Mouse (Mus musculus): ENCODE measurements at regions not wholly inside any gene's neighbourhood (a gene's known extent, or its start where the extent isn't known, plus 50 kb on each side); places are given as distances from the start of the nearest gene placed in this dataset.

DNA sequence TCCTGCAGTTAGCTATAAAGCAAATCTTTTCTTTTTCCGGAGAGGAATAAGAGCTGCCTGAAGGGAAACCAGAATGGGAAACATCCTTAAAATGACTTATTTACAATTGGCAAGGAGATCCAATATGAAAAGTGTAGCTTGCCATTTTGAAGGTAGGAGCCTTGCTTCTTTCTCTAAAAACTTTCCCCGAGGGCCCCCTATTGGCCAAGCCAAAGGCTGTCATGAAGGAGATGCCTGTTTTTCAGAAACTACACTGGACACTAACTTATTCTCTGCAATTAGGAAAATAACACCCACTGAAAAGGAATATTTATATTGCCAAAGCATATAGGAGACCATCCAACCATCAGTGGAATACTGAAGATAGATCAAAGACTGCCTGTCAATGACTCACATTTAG is 312.8 kb upstream of the Thrb start:
- no peak overlapping the region for H3K4me3 ChIP-seq (ENCODE audit: low read length)
- no peaks in the 10 kb centered on the region for H3K4me1 ChIP-seq (ENCODE audit: insufficient read depth, low read length)
- no peak for ATAC-seq (ENCODE audit: low FRiP score, low TSS enrichment)
- WGBS = 71% methylated on average over 2 of the region's 2 CpGs
- no peak overlapping the region for H3K4me2 ChIP-seq (replicated peaks; ENCODE audit: low read depth, low read length)
- no peaks in the 10 kb centered on the region for H3K36me3 ChIP-seq (ENCODE audit: insufficient read depth, low read length)
- H3K27me3 ChIP-seq (ENCODE audit: insufficient read depth, low read length) = no peaks in the 10 kb centered on the region
- no peak overlapping the region for H3K9ac ChIP-seq (replicated peaks; ENCODE audit: low read length)
- no peak overlapping the region for H3K27ac ChIP-seq (ENCODE audit: low read length)
- no peaks in the 10 kb centered on the region for H3K9me3 ChIP-seq (ENCODE audit: low read length)

DNA sequence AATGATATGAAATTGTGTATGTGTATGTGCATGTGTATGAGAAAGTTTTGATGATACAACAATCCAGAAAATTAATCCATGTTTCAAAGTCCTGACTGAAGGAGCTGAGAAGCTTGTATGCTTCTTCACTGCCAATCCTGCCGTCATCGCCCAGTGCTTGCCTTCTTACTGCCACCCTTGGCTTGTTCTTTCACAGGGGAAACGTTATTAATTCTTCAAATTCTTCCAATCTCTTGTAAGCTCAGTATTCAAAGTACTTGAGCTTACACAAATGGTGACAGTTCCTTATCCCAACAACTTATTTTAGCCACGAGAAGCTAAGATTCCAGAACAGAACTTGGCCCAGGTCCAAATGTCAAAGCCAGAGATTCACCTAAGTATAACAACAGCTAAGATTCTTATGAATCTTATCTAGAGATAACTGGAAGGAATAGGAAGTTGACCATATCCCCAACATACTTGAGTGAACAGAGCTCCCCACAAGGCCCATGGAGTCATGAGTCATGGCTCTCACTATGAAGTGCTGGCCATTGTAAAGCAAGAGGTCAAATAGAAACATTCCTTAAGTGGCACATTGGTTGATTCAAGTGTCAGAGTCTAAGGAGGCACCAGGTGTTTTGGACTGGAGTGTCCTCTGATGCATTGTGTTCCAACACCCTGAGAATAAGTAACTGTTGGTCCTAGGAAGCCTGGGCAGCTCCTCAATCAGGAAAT is 307.6 kb upstream of the Thrb start:
- no peak for ATAC-seq (ENCODE audit: low FRiP score, low TSS enrichment)

DNA sequence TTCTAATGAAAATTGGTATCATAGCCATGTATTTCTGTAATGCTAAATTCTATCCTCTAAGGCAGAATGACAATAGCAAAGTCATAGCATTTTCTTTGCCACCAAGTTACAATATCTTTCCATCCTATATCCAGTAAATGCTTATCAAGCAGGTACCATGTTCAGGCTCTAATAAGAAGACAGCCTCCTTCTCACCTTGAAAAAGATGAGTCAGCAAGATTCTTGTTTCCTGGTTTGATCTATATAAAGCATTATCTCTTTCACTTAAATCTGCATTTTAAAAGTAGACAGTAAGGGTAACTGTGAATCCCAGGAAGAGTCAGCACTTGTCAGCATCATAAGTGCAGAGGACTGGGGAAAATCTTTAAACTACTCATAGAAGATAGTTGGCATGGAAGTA is 298.2 kb upstream of the Thrb start:
- no peaks in the 10 kb centered on the region for H3K9me3 ChIP-seq (ENCODE audit: low read length)

More for the DNA sequence above, 307.6 kb upstream of the Thrb start:
- Histone ChIP-seq H3K4me2 (replicated peaks; ENCODE audit: low read depth, low read length) (no peak overlapping the region), H3K9me3 (ENCODE audit: low read length) (no peaks in the 10 kb centered on the region), H3K27ac (ENCODE audit: low read length) (no peak overlapping the region), H3K4me1 (ENCODE audit: insufficient read depth, low read length) (no peaks in the 10 kb centered on the region), H3K4me3 (ENCODE audit: low read length) (no peak overlapping the region), H3K27me3 (ENCODE audit: insufficient read depth, low read length) (no peaks in the 10 kb centered on the region), H3K9ac (replicated peaks; ENCODE audit: low read length) (no peak overlapping the region), H3K36me3 (ENCODE audit: insufficient read depth, low read length) (no peaks in the 10 kb centered on the region)
- 74% methylated on average over 4 of the region's 4 CpGs for WGBS

DNA sequence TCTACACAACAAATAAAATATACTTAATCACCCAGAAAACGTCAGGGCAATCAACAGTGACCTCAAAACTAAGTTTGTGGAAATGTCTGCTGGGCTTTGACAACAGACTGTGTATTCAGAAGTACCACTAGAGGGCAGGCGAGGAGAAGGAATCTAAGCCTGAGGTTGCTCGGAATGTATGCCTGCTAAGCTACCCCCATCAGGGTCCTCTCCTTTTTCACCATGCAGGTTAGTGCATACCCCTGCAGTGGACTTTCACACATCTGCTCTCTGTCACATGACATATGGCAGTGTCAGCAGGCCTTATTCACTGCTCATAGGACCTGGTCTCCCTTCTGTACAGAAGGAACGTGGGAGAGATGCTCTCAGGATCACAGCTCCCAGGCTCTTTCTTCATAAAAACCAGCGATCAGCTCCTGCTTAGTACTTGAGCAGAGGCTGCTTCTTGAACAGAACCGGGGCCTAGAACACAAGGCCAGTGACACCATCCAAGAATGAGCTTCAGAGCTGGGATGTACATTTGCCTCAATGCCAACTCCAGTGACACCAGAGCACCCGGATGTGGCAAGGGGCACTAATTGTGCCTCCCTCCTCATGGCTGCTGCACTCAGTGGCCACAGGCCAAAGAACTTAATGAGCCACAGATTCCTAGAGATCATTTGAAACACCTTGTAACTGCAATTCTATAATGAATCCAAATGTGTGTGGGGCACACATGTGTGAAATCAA is 257.1 kb upstream of the Thrb start:
- peak; percentile 76; the same call in 1 of the 2 replicates for ATAC-seq (ENCODE audit: low FRiP score, low TSS enrichment)
- H3K4me2 ChIP-seq (replicated peaks; ENCODE audit: low read depth, low read length) = no peak overlapping the region
- no peaks in the 10 kb centered on the region for H3K4me1 ChIP-seq (ENCODE audit: insufficient read depth, low read length)
- WGBS = 37% methylated on average over 7 of the region's 7 CpGs
- H3K9me3 ChIP-seq (ENCODE audit: low read length) = no peaks in the 10 kb centered on the region
- no peak overlapping the region for H3K4me3 ChIP-seq (ENCODE audit: low read length)
- H3K36me3 ChIP-seq (ENCODE audit: insufficient read depth, low read length) = no peaks in the 10 kb centered on the region
- no peaks in the 10 kb centered on the region for H3K27me3 ChIP-seq (ENCODE audit: insufficient read depth, low read length)
- no peak overlapping the region for H3K9ac ChIP-seq (replicated peaks; ENCODE audit: low read length)
- no peak overlapping the region for H3K27ac ChIP-seq (ENCODE audit: low read length)

More for the DNA sequence above, 298.2 kb upstream of the Thrb start:
- H3K27me3 ChIP-seq (ENCODE audit: insufficient read depth, low read length) = no peaks in the 10 kb centered on the region
- ATAC-seq (ENCODE audit: low FRiP score, low TSS enrichment) = no peak
- H3K36me3 ChIP-seq (ENCODE audit: insufficient read depth, low read length) = no peaks in the 10 kb centered on the region
- H3K4me3 ChIP-seq (ENCODE audit: low read length) = no peak overlapping the region
- no peak overlapping the region for H3K27ac ChIP-seq (ENCODE audit: low read length)
- H3K4me2 ChIP-seq (replicated peaks; ENCODE audit: low read depth, low read length) = no peak overlapping the region
- H3K4me1 ChIP-seq (ENCODE audit: insufficient read depth, low read length) = no peaks in the 10 kb centered on the region
- no peak overlapping the region for H3K9ac ChIP-seq (replicated peaks; ENCODE audit: low read length)

DNA sequence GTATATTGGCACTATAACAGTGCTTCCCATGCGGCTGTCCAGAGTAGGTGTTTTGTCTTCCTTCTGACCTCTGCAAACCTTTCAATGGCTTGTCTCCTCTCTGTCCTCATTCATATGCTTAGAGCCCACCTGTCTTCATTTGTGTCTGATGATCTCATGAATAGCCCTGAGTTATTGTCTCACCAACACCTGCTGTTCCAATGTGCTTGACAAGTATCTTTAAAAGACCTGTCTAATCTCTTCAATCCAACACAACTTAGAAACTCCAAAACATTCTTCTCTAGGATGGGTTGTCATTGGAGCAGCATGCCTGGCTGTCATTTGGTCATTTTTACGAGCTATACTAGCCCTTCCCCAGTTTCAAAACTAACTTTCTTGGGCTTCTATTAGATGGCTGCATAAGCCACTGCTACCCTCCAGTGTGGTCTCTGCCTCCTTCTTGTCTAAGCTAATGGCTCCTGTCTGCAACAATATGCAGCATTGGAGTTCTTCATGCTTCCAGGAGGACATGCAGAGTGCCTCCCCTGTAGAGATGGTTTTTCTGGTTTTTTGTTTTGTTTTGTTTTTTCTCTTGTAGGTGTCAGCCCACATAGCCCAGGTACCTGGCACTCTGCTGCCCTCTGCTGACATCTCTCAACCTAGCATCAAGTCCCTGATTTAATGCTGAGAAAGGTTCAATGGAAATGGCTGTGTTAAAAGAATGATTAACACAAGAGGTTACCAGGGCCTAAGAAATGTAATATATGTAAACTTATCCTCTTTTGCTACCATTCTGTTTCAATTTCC is 254.3 kb upstream of the Thrb start:
- H3K36me3 ChIP-seq (ENCODE audit: insufficient read depth, low read length) = no peaks in the 10 kb centered on the region
- no peak overlapping the region for H3K4me3 ChIP-seq (ENCODE audit: low read length)
- H3K27me3 ChIP-seq (ENCODE audit: insufficient read depth, low read length) = no peaks in the 10 kb centered on the region
- no peak overlapping the region for H3K9ac ChIP-seq (replicated peaks; ENCODE audit: low read length)
- no peaks in the 10 kb centered on the region for H3K4me1 ChIP-seq (ENCODE audit: insufficient read depth, low read length)
- H3K9me3 ChIP-seq (ENCODE audit: low read length) = no peaks in the 10 kb centered on the region
- 0 out of 2 replicates have a peak, but pooled peaks have one; percentile 32 for ATAC-seq (ENCODE audit: low FRiP score, low TSS enrichment)
- H3K27ac ChIP-seq (ENCODE audit: low read length) = no peak overlapping the region
- H3K4me2 ChIP-seq (replicated peaks; ENCODE audit: low read depth, low read length) = no peak overlapping the region
- 79% methylated on average over 2 of the region's 2 CpGs for WGBS

DNA sequence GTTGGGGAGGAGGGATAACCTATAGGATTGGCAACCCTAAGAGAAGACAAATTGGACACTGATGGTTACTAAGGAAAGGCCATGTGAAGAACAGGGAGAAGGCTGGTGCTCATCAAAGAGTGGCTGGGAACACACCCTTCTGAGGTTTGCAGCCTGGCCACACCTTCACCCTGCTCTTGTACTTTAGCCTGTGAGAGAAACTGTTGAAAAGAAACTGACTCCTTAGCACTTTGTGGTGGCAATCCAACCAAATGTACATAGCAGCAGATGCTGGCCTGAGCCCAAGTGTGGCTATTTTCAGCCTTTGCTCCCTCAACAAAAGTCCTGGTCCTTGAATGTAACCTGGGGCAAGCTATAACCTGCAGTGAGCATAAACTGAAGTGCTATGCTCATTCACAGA is 253.2 kb upstream of the Thrb start:
- ATAC-seq (ENCODE audit: low FRiP score, low TSS enrichment) = no peak
- Histone ChIP-seq H3K27ac (ENCODE audit: low read length) (no peak overlapping the region), H3K9ac (replicated peaks; ENCODE audit: low read length) (no peak overlapping the region), H3K4me1 (ENCODE audit: insufficient read depth, low read length) (no peaks in the 10 kb centered on the region; the same call in 1 of the 2 replicates), H3K36me3 (ENCODE audit: insufficient read depth, low read length) (no peaks in the 10 kb centered on the region), H3K27me3 (ENCODE audit: insufficient read depth, low read length) (no peaks in the 10 kb centered on the region), H3K4me3 (ENCODE audit: low read length) (no peak overlapping the region), H3K4me2 (replicated peaks; ENCODE audit: low read depth, low read length) (no peak overlapping the region), H3K9me3 (ENCODE audit: low read length) (no peaks in the 10 kb centered on the region)

DNA sequence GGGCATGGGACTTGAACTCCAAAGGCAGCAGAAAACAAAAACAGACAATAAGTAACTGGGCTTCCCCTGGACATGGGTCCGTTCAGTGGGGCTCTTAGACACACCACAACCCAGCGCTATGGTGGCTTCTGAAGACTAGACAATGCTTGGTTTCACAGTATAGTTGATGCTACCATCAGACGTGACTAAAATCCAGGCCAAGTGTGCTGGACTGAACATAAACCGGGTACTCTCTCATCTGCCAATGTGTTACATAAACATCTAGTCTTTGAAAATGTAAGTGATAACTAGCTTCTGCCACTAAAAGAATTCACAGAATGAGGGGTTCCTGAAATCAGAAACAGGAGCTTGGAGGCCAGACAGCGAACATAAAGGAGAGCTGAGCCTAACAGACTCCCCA is 251.7 kb upstream of the Thrb start:
- no peaks in the 10 kb centered on the region for H3K27me3 ChIP-seq (ENCODE audit: insufficient read depth, low read length)
- H3K9ac ChIP-seq (replicated peaks; ENCODE audit: low read length) = no peak overlapping the region
- ATAC-seq (ENCODE audit: low FRiP score, low TSS enrichment) = no peak
- H3K4me2 ChIP-seq (replicated peaks; ENCODE audit: low read depth, low read length) = no peak overlapping the region
- 58% methylated on average over 5 of the region's 5 CpGs for WGBS
- no peaks in the 10 kb centered on the region for H3K36me3 ChIP-seq (ENCODE audit: insufficient read depth, low read length)
- no peak overlapping the region for H3K4me3 ChIP-seq (ENCODE audit: low read length)
- no peaks in the 10 kb centered on the region; the same call in 1 of the 2 replicates for H3K4me1 ChIP-seq (ENCODE audit: insufficient read depth, low read length)
- H3K9me3 ChIP-seq (ENCODE audit: low read length) = no peaks in the 10 kb centered on the region
- no peak overlapping the region; the same call in 1 of the 2 replicates for H3K27ac ChIP-seq (ENCODE audit: low read length)

DNA sequence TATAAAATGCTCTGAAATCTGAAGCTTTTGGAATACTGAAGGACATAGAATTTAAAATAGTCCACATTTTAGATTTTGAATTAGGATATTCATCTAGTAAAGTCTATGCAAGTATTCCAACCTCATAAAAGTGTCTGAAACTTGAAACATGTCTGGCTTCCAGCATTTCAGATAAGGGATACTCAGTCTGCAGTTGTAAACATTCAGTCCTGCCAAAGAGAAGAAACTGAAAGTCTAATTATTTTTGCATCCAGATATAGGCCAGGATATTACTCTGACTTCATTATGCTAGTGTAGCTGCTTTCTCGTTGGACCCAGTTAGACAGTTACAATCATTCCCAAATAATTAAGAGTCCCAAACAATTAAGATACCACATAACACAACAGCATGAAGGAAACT is 251.2 kb upstream of the Thrb start:
- no peaks in the 10 kb centered on the region for H3K9me3 ChIP-seq (ENCODE audit: low read length)
- no peak overlapping the region for H3K4me3 ChIP-seq (ENCODE audit: low read length)
- no peak overlapping the region; the same call in 1 of the 2 replicates for H3K27ac ChIP-seq (ENCODE audit: low read length)
- H3K27me3 ChIP-seq (ENCODE audit: insufficient read depth, low read length) = no peaks in the 10 kb centered on the region
- H3K9ac ChIP-seq (replicated peaks; ENCODE audit: low read length) = no peak overlapping the region
- no peak for ATAC-seq (ENCODE audit: low FRiP score, low TSS enrichment)
- no peaks in the 10 kb centered on the region for H3K36me3 ChIP-seq (ENCODE audit: insufficient read depth, low read length)
- H3K4me1 ChIP-seq (ENCODE audit: insufficient read depth, low read length) = no peaks in the 10 kb centered on the region; the same call in 1 of the 2 replicates
- no peak overlapping the region for H3K4me2 ChIP-seq (replicated peaks; ENCODE audit: low read depth, low read length)
- 51% methylated on average over 1 of the region's 1 CpGs for WGBS

DNA sequence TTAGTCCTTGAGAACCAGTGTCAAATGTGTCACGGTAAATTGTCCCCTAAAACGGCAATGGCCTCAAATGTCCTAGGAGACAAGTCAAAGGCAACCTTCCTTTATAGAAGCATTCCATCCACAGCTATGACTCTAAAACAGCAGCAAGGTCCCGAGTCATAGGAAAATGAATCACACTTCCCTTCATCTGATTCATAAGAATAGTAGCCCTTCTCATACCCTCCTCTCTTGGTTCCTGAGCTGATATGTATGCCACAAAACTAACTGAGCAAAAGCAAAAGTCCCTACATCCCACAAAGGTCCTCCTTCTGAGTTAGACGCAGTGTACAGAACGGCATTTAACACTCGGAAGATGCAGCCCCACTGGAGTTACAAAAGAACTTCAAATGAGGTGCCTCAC is 250.6 kb upstream of the Thrb start:
- H3K4me3 ChIP-seq (ENCODE audit: low read length) = no peak overlapping the region
- 89% methylated on average over 6 of the region's 6 CpGs for WGBS
- no peaks in the 10 kb centered on the region for H3K36me3 ChIP-seq (ENCODE audit: insufficient read depth, low read length)
- no peaks in the 10 kb centered on the region for H3K9me3 ChIP-seq (ENCODE audit: low read length)
- H3K27ac ChIP-seq (ENCODE audit: low read length) = no peak overlapping the region
- H3K27me3 ChIP-seq (ENCODE audit: insufficient read depth, low read length) = no peaks in the 10 kb centered on the region
- no peaks in the 10 kb centered on the region; the same call in 1 of the 2 replicates for H3K4me1 ChIP-seq (ENCODE audit: insufficient read depth, low read length)
- H3K9ac ChIP-seq (replicated peaks; ENCODE audit: low read length) = no peak overlapping the region
- no peak overlapping the region for H3K4me2 ChIP-seq (replicated peaks; ENCODE audit: low read depth, low read length)
- no peak for ATAC-seq (ENCODE audit: low FRiP score, low TSS enrichment)

Data from kidney, embryonic 16.5 days (tissue).